Mouse (Mus musculus): ENCODE data around the gene Rpl22. TPM values are rescaled to one million over a fixed set of nuclear protein-coding genes. Genes with fewer than 3 reads are reported as not detected.

Gene Rpl22
- total RNA-seq, 1 experiment = 1,458 TPM

GRCm38 (mm10) chr4:152344651-152345050, 19.1 kb downstream of the Rpl22 start:
- Histone ChIP-seq H3K27ac (ENCODE audit: insufficient read depth, low read depth, low read length, poor library complexity, severe bottlenecking) (no peak overlapping the region), H3K9ac (ENCODE audit: insufficient read depth, low read depth, low read length, poor library complexity, severe bottlenecking) (no peak overlapping the region), H3K4me3 (ENCODE audit: insufficient read depth in 1 of 2, low read depth in 1 of 2, low read length in 2 of 2, poor library complexity in 1 of 2, severe bottlenecking in 1 of 2) (no peak overlapping the region), H3K36me3 (ENCODE audit: control insufficient read depth, insufficient read depth, low read length, poor library complexity, severe bottlenecking) (no peaks in the 10 kb centered on the region), H3K9me3 (ENCODE audit: control insufficient read depth, insufficient read depth, low read depth, low read length) (no peaks in the 10 kb centered on the region), H3K4me1 (ENCODE audit: control insufficient read depth in 2 of 2, insufficient read depth in 2 of 2, low read length in 2 of 2, poor library complexity in 1 of 2) (peaks cover 12 to 69% of the 10 kb centered on the region in 2 experiments)
- no peak for DNase-seq (ENCODE audit: low read depth, low spot score)
- in situ Hi-C loops (cut with MboI; ENCODE audit: low sequenced_read_pairs in 2 of 2, unreplicated experiment in 2 of 2) = no loop called here
- TF ChIP-seq ZNF384 (IDR thresholded peaks at IDR 0.05; ENCODE audit: low read depth, low read length) = no peak
- no peak for TF ChIP-seq HCFC1 (IDR thresholded peaks at IDR 0.05; ENCODE audit: borderline replicate concordance, insufficient read depth, low read length)
- TF ChIP-seq ZC3H11A (IDR thresholded peaks at IDR 0.05; ENCODE audit: borderline replicate concordance, low read depth, low read length) = no peak
- TF ChIP-seq CHD2 (IDR thresholded peaks at IDR 0.05; ENCODE audit: low read depth, low read length) = no peak
- no peak for TF ChIP-seq MAFK (IDR thresholded peaks at IDR 0.05; ENCODE audit: insufficient read depth, low read depth, low read length)

GRCm38 (mm10) chr4:152345120-152345889, 19.8 kb downstream of the Rpl22 start:
- H3K9me3 ChIP-seq (ENCODE audit: control insufficient read depth, insufficient read depth, low read depth, low read length) = no peaks in the 10 kb centered on the region
- no peak overlapping the region for H3K27ac ChIP-seq (ENCODE audit: insufficient read depth, low read depth, low read length, poor library complexity, severe bottlenecking)
- no peak overlapping the region for H3K4me3 ChIP-seq (ENCODE audit: insufficient read depth in 1 of 2, low read depth in 1 of 2, low read length in 2 of 2, poor library complexity in 1 of 2, severe bottlenecking in 1 of 2)
- H3K4me1 ChIP-seq (ENCODE audit: control insufficient read depth in 2 of 2, insufficient read depth in 2 of 2, low read length in 2 of 2, poor library complexity in 1 of 2) = peaks cover 12 to 66% of the 10 kb centered on the region in 2 experiments
- H3K36me3 ChIP-seq (ENCODE audit: control insufficient read depth, insufficient read depth, low read length, poor library complexity, severe bottlenecking) = no peaks in the 10 kb centered on the region
- no peak overlapping the region for H3K9ac ChIP-seq (ENCODE audit: insufficient read depth, low read depth, low read length, poor library complexity, severe bottlenecking)
- DNase-seq (ENCODE audit: low read depth, low spot score) = no peak
- in situ Hi-C loops (cut with MboI; ENCODE audit: low sequenced_read_pairs in 2 of 2, unreplicated experiment in 2 of 2) = no loop called here
- no peak for TF ChIP-seq CHD2 (IDR thresholded peaks at IDR 0.05; ENCODE audit: low read depth, low read length)
- TF ChIP-seq HCFC1 (IDR thresholded peaks at IDR 0.05; ENCODE audit: borderline replicate concordance, insufficient read depth, low read length) = no peak
- TF ChIP-seq ZC3H11A (IDR thresholded peaks at IDR 0.05; ENCODE audit: borderline replicate concordance, low read depth, low read length) = no peak
- no peak for TF ChIP-seq ZNF384 (IDR thresholded peaks at IDR 0.05; ENCODE audit: low read depth, low read length)
- TF ChIP-seq MAFK (IDR thresholded peaks at IDR 0.05; ENCODE audit: insufficient read depth, low read depth, low read length) = no peak

- in situ Hi-C loops (cut with MboI; ENCODE audit: low sequenced_read_pairs in 2 of 2, unreplicated experiment in 2 of 2) = no loop called here
- TF ChIP-seq CHD2 (IDR thresholded peaks at IDR 0.05; ENCODE audit: low read depth, low read length) (no peak), ZC3H11A (IDR thresholded peaks at IDR 0.05; ENCODE audit: borderline replicate concordance, low read depth, low read length) (no peak), MAFK (IDR thresholded peaks at IDR 0.05; ENCODE audit: insufficient read depth, low read depth, low read length) (no peak), HCFC1 (IDR thresholded peaks at IDR 0.05; ENCODE audit: borderline replicate concordance, insufficient read depth, low read length) (no peak), ZNF384 (IDR thresholded peaks at IDR 0.05; ENCODE audit: low read depth, low read length) (no peak)
- Histone ChIP-seq H3K4me1 (ENCODE audit: control insufficient read depth in 2 of 2, insufficient read depth in 2 of 2, low read length in 2 of 2, poor library complexity in 1 of 2) (peaks cover 14 to 76% of the 10 kb centered on the region in 2 experiments), H3K9ac (ENCODE audit: insufficient read depth, low read depth, low read length, poor library complexity, severe bottlenecking) (0 out of 2 replicates have a peak overlapping the region, but pooled peaks have one; percentile 2), H3K4me3 (ENCODE audit: insufficient read depth in 1 of 2, low read depth in 1 of 2, low read length in 2 of 2, poor library complexity in 1 of 2, severe bottlenecking in 1 of 2) (peak overlapping the region in 1 of 2 experiments; percentile 29; a peak in 1 of 4 replicates), H3K36me3 (ENCODE audit: control insufficient read depth, insufficient read depth, low read length, poor library complexity, severe bottlenecking) (no peaks in the 10 kb centered on the region), H3K9me3 (ENCODE audit: control insufficient read depth, insufficient read depth, low read depth, low read length) (no peaks in the 10 kb centered on the region), H3K27ac (ENCODE audit: insufficient read depth, low read depth, low read length, poor library complexity, severe bottlenecking) (peak overlapping the region; percentile 14; the same call in 1 of the 2 replicates)
- DNase-seq (ENCODE audit: low read depth, low spot score) = no peak
Observed at GRCm38 (mm10) chr4:152349837-152350381, 24.4 kb downstream of the Rpl22 start.

GRCm38 (mm10) chr4:152350722-152351421, 25.3 kb downstream of the Rpl22 start:
- no peak for DNase-seq (ENCODE audit: low read depth, low spot score)
- peaks cover 12 to 72% of the 10 kb centered on the region in 2 experiments for H3K4me1 ChIP-seq (ENCODE audit: control insufficient read depth in 2 of 2, insufficient read depth in 2 of 2, low read length in 2 of 2, poor library complexity in 1 of 2)
- TF ChIP-seq HCFC1 (IDR thresholded peaks at IDR 0.05; ENCODE audit: borderline replicate concordance, insufficient read depth, low read length) (no peak), MAFK (IDR thresholded peaks at IDR 0.05; ENCODE audit: insufficient read depth, low read depth, low read length) (no peak), ZC3H11A (IDR thresholded peaks at IDR 0.05; ENCODE audit: borderline replicate concordance, low read depth, low read length) (no peak), CHD2 (IDR thresholded peaks at IDR 0.05; ENCODE audit: low read depth, low read length) (no peak), ZNF384 (IDR thresholded peaks at IDR 0.05; ENCODE audit: low read depth, low read length) (no peak)
- H3K27ac ChIP-seq (ENCODE audit: insufficient read depth, low read depth, low read length, poor library complexity, severe bottlenecking) = peak overlapping the region; percentile 83
- no peaks in the 10 kb centered on the region for H3K36me3 ChIP-seq (ENCODE audit: control insufficient read depth, insufficient read depth, low read length, poor library complexity, severe bottlenecking)
- H3K4me3 ChIP-seq (ENCODE audit: insufficient read depth in 1 of 2, low read depth in 1 of 2, low read length in 2 of 2, poor library complexity in 1 of 2, severe bottlenecking in 1 of 2) = peak overlapping the region; percentile 3 to 41; a peak in 3 of 4 replicates
- in situ Hi-C loops (cut with MboI; ENCODE audit: low sequenced_read_pairs in 2 of 2, unreplicated experiment in 2 of 2) = no loop called here
- H3K9ac ChIP-seq (ENCODE audit: insufficient read depth, low read depth, low read length, poor library complexity, severe bottlenecking) = peak overlapping the region; percentile 39
- H3K9me3 ChIP-seq (ENCODE audit: control insufficient read depth, insufficient read depth, low read depth, low read length) = no peaks in the 10 kb centered on the region
